Mouse (Mus musculus) G1E (cell line): ENCODE data around the gene Nlgn2. TPM values are rescaled to one million over a fixed set of nuclear protein-coding genes. Genes with fewer than 3 reads are reported as not detected.

ENCODE experiments used
- ATAC-seq: 2 replicates; pipeline ENCODE4 v1.8.0; 2016; ENCODE audit warnings: mild to moderate bottlenecking; ENCODE audit not compliant: insufficient number of reproducible peaks, poor library complexity, low FRiP score, severe bottlenecking; ENCODE audit errors: extremely low read depth
- DNase-seq: peaks from one replicate; pipeline ENCODE4 v3.0.0; 2012; ENCODE audit warnings: low spot score
- H3K27me3 ChIP-seq: 2 replicates; pipeline ENCODE4 v1.6.1; 2012; ENCODE audit warnings: mild to moderate bottlenecking, low read length, inconsistent platforms; ENCODE audit not compliant: insufficient read depth
- H3K36me3 ChIP-seq: replicated peaks from 2 replicates; pipeline ENCODE3; 2012; ENCODE audit warnings: mild to moderate bottlenecking, inconsistent platforms
- H3K4me1 ChIP-seq: 2 replicates; pipeline ENCODE4 v1.6.1; 2012; ENCODE audit warnings: low read depth, low read length, inconsistent platforms, mixed read lengths; ENCODE audit not compliant: insufficient read depth
- H3K4me3 ChIP-seq: 2 replicates; pipeline ENCODE4 v1.5.1; 2012; ENCODE audit warnings: low read depth, mild to moderate bottlenecking, inconsistent platforms, low read length, moderate library complexity, mixed read lengths
- H3K9me3 ChIP-seq: replicated peaks from 2 replicates; pipeline ENCODE4 v1.6.1; 2012; ENCODE audit warnings: inconsistent platforms
- CTCF ChIP-seq: IDR thresholded peaks from 2 replicates; pipeline ENCODE4 v1.5.1; 2012; ENCODE audit warnings: low read depth, low read length, inconsistent platforms, mixed read lengths
- GATA1 ChIP-seq: IDR thresholded peaks from 2 replicates; pipeline ENCODE4 v1.6.1; 2012; ENCODE audit warnings: borderline replicate concordance, low read length, inconsistent platforms, mixed read lengths
- GATA2 ChIP-seq: IDR thresholded peaks from 2 replicates; pipeline ENCODE4 v1.6.1; 2012; ENCODE audit warnings: low read depth, low read length, inconsistent platforms, borderline replicate concordance
- POLR2AphosphoS5 ChIP-seq: IDR thresholded peaks from 2 replicates; pipeline ENCODE4 v1.6.1; 2012; ENCODE audit warnings: low read depth, low read length, inconsistent platforms; ENCODE audit not compliant: insufficient replicate concordance
- TAL1 ChIP-seq: conservative IDR thresholded peaks from 2 replicates; pipeline ENCODE4 v1.6.1; 2012; ENCODE audit warnings: low read depth, low read length, inconsistent platforms, mixed read lengths
- polyA plus RNA-seq: library from polyadenylated mRNA; stranded (reverse); fragments of >175 nt; gene quantifications from 2 replicates; pipeline ENCODE4 v1.2.3, GENCODE M21; 2012
- total RNA-seq, 2 experiments: library from RNA; stranded (forward) in 1 of 2; stranded (reverse) in 1 of 2; fragments of 200-1000 nt in 1 of 2; fragments of >200 nt in 1 of 2; fragmentation: Nextera tagmentation in 1 of 2; gene quantifications; 2 replicates each; pipeline ENCODE4 v1.2.3; 2014 to 2017

Gene Nlgn2
- total and polyA plus RNA-seq, 3 experiments, result 0.93 to 3.1 (median 3.0) TPM

DNA sequence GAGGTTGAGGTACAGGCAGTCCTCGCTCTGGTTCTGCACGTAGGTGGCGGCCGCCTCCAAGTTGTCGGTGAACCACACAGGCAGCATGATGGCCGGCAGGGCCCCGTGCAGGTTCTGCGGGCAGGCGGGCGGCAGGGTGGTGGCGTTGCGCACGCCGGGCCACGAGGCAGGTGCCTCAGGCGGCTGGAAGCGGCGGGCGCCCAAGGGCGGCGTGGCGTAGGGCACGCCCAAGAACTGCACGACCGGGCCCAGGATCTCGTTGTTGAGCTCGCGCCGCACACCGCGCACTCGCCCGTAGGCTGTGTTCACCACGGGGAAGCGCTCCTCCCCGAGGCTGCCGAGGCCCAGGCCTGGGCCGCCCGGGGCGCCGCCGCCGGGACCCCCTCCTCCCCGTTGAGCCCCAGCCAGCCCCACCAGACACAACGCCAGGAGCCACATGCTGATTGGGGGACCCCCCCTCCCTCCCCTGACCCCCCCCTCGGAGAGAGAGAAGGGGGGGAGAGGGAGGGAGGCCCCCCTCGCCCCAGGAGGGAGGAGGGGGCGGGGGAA, 3.5 kb downstream of the Nlgn2 start:
- no peak for TF ChIP-seq TAL1
- TF ChIP-seq CTCF, result no peak
- no peak for TF ChIP-seq GATA1
- no peak for TF ChIP-seq POLR2AphosphoS5
- TF ChIP-seq GATA2, result no peak
- Histone ChIP-seq H3K27me3 (peaks cover 55% of the 10 kb centered on the region), H3K4me3 (peak overlapping the region; percentile 67), H3K36me3 (peaks cover 4% of the 10 kb centered on the region), H3K4me1 (peaks cover 57% of the 10 kb centered on the region), H3K9me3 (no peaks in the 10 kb centered on the region)
- DNase-seq (no peak), ATAC-seq (no peak)

GRCm38 (mm10) chr11:69833554-69833953, 4.0 kb downstream of the Nlgn2 start:
- Histone ChIP-seq H3K9me3 (no peaks in the 10 kb centered on the region), H3K4me3 (peak overlapping the region; percentile 67), H3K36me3 (peaks cover 8% of the 10 kb centered on the region), H3K4me1 (peaks cover 54% of the 10 kb centered on the region), H3K27me3 (peaks cover 60% of the 10 kb centered on the region)
- DNase-seq, result no peak
- no peak for TF ChIP-seq CTCF
- TF ChIP-seq TAL1, result no peak
- no peak for TF ChIP-seq GATA1
- TF ChIP-seq POLR2AphosphoS5, result no peak
- no peak for TF ChIP-seq GATA2
- ATAC-seq, result no peak

DNA sequence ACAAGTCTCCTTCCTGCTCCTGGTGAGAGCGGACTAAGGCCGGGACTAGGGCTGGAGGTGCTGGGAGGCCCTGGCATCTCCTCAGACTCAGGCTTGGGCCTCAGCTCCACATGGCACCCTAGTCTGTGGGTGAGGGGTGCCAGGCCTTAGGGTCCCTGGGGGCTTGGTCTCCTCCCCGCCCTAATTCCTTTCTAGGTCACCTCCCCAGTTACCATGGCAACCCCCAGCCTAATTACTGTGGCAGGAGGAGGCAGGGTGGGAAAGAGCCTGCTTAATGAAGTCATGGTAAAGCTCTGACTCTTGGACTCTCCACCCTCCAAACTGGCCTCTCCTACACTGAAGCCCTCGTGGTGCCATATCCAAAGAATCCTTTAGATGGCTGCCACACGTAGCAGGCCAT, 8.8 kb downstream of the Nlgn2 start:
- no peak for ATAC-seq
- H3K4me1 ChIP-seq, result peaks cover 16% of the 10 kb centered on the region
- no peak for DNase-seq
- H3K4me3 ChIP-seq, result no peak overlapping the region
- peaks cover 59% of the 10 kb centered on the region for H3K27me3 ChIP-seq
- H3K9me3 ChIP-seq, result peaks cover 10% of the 10 kb centered on the region
- TF ChIP-seq GATA1, result no peak
- no peak for TF ChIP-seq POLR2AphosphoS5
- TF ChIP-seq CTCF, result no peak
- TF ChIP-seq GATA2, result no peak
- no peak for TF ChIP-seq TAL1
- peaks cover 46% of the 10 kb centered on the region for H3K36me3 ChIP-seq

GRCm38 (mm10) chr11:69823456-69823855, 14.1 kb downstream of the Nlgn2 start:
- H3K4me3 ChIP-seq, result no peak overlapping the region
- H3K27me3 ChIP-seq, result peaks cover 49% of the 10 kb centered on the region
- DNase-seq (no peak), ATAC-seq (no peak)
- TF ChIP-seq CTCF (no peak), GATA2 (no peak), TAL1 (no peak), GATA1 (no peak), POLR2AphosphoS5 (no peak)
- H3K36me3 ChIP-seq, result peaks cover 37% of the 10 kb centered on the region
- no peaks in the 10 kb centered on the region; the same call in 1 of the 2 replicates for H3K4me1 ChIP-seq
- peaks cover 10% of the 10 kb centered on the region for H3K9me3 ChIP-seq

GRCm38 (mm10) chr11:69822080-69822479, 15.5 kb downstream of the Nlgn2 start, which contains the start of gene Spem1:
Gene Spem1 (minus strand): TSS chr11:69822180.
- no peak for TF ChIP-seq TAL1
- no peak for TF ChIP-seq CTCF
- no peak for TF ChIP-seq GATA1
- TF ChIP-seq POLR2AphosphoS5, result no peak
- TF ChIP-seq GATA2, result no peak
- peaks cover 44% of the 10 kb centered on the region for H3K27me3 ChIP-seq
- H3K4me3 ChIP-seq, result no peak within 1 kb of the TSS
- no peak for DNase-seq
- H3K4me1 ChIP-seq, result no peaks in the 10 kb centered on the region; the same call in 1 of the 2 replicates
- no peak for ATAC-seq
- peaks cover 8% of the 10 kb centered on the region for H3K9me3 ChIP-seq
- peaks cover 24% of the 10 kb centered on the region for H3K36me3 ChIP-seq

GRCm38 (mm10) chr11:69818871-69819270, 18.7 kb downstream of the Nlgn2 start:
- H3K4me3 ChIP-seq, result no peak overlapping the region
- DNase-seq (no peak), ATAC-seq (no peak)
- no peaks in the 10 kb centered on the region for H3K36me3 ChIP-seq
- H3K4me1 ChIP-seq, result no peaks in the 10 kb centered on the region
- TF ChIP-seq TAL1 (no peak), GATA2 (no peak), CTCF (no peak), POLR2AphosphoS5 (no peak), GATA1 (no peak)
- peaks cover 45% of the 10 kb centered on the region for H3K27me3 ChIP-seq
- H3K9me3 ChIP-seq, result no peaks in the 10 kb centered on the region; the same call in 1 of the 2 replicates

- H3K4me1 ChIP-seq, result no peaks in the 10 kb centered on the region
- H3K27me3 ChIP-seq, result peaks cover 44% of the 10 kb centered on the region
- no peak within 1 kb of the TSS for H3K4me3 ChIP-seq
- H3K36me3 ChIP-seq, result no peaks in the 10 kb centered on the region
- DNase-seq, result no peak
- no peaks in the 10 kb centered on the region; the same call in 1 of the 2 replicates for H3K9me3 ChIP-seq
- TF ChIP-seq CTCF (no peak), POLR2AphosphoS5 (no peak), GATA1 (no peak), GATA2 (no peak), TAL1 (no peak)
- no peak for ATAC-seq
Measured at GRCm38 (mm10) chr11:69818365-69818764, 19.2 kb downstream of the Nlgn2 start, which contains the start of gene Spem2. Gene Spem2 (minus strand): TSS chr11:69818465.
